Mouse (Mus musculus) adrenal gland, postnatal 14 days (tissue): ENCODE data around the gene Syn2. TPM values are rescaled to one million over a fixed set of nuclear protein-coding genes. Genes with fewer than 3 reads are reported as not detected.
A peak's percentile ranks its signal among the peaks of the same experiment; 100 is the strongest.

Source experiments
- DNase-seq: peaks from one replicate; pipeline ENCODE4 v3.0.0; 2021; ENCODE audit warnings: mixed read lengths
- total RNA-seq: library from RNA; stranded (reverse); gene quantifications from 2 replicates; pipeline ENCODE4 v1.2.3, GENCODE M21; 2021

Syn2 gene
- total RNA-seq, 1 experiment from 2014 or later, result 18.9 TPM

DNA sequence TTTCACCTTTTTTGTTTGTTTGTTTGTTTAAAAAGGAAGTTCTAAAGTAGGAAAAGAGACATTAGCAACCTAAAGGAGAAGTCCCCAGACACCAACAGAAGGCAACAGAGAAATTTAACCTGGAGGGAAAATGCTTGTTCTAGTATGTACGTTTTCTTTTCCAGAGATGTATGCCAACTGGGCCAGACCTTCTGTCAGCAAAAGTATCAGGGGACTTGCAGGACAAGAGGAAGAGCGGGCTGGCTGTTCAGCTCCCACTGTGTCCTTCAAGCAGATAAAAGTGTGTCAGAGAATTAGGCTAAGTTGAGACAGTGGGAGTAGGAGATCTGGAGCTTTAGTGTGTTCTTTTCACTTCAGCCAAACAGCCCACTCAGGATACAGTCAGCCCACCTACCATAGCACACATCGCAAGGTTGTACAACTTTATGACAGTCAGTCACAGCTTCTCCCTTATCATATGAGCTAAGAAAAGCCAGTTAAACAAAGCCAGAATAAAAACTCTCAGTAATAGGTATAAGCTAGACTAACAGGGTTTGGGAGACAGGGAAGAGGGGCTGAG, 110.9 kb downstream of the Syn2 start:
- no peak for DNase-seq

DNA sequence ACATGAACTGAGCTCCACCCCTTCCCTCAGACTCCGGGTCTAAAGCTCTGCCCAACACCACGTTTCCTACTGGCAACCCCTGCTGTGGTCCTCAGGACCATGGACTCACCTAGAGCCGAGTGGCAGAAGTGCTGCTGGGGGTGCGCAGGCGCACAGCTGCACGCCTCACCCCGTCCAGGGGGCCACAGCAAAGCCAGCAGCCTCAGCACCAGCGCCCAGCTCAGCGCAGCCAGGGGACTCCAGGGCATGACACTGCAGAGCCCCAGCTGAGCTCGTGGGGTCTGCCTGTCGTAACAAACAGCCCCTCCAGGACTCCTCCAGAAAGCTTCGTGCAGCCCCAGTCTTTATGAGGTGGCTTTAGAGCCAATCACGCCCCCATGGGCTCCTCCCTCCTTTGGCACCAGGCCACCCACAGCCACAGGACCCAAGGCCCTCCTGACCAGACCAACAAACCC, 116.9 kb downstream of the Syn2 start:
- DNase-seq, result peak; percentile 65

DNA sequence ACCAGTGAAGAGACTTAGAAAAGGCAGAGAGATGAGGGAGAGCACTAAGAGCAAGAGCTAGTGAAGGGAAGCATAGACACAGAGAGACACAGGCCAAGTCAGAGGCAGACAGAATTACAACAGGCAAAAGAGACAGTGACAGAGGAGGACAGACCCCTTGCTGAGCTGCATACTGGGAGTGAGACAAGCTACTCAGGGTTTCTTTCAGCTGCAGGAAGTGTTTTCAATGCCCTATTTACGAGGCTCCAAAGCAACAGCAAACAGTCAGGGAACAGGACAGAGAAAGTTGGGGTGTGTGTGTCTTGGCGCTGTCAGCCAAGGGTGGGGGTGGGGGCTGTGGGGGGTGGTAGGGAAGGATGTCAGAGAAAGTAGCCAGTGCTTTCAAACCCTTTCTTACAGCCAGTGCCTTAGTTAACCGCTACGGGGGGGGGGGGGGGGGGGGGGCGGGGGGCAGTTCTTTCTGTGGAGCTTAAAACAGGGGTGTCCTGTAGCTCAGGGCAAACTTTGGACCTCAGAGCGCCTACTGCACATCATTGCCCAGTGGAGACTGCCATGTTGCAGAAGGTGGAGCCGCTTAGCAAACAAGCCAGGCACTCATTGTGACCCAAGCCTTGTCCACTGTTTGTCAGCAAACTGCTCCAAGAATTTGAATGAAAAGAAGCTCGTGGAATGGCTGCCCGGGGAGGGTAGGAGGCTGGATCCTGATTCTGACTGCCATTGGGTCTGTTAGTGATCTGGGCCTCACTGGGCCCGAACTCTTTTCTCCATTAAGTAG, 117.6 kb downstream of the Syn2 start, which contains the start of gene Timp4:
TSS of gene Timp4 (minus strand) at position 107 of the 775 bp plus-strand sequence.
- no peak for DNase-seq

DNA sequence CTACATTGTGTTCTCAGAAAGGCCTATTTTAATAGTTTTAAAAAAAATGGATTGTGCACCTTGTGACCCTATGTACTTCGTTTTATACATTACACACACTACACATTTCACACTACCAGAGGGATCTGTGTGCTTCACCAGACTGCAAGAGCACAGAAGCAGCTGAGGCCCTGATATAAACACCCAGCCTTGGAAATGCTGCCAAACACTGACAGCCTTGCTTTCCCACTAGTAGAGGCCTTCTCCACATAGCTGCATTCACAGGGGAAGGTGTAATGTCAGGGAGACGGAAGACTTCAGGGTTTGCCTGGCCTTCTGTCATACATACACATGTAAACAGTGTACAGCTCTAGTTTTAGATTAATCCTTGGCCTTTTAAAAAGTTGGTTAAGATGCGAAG, 120.5 kb downstream of the Syn2 start:
- DNase-seq, result no peak

DNA sequence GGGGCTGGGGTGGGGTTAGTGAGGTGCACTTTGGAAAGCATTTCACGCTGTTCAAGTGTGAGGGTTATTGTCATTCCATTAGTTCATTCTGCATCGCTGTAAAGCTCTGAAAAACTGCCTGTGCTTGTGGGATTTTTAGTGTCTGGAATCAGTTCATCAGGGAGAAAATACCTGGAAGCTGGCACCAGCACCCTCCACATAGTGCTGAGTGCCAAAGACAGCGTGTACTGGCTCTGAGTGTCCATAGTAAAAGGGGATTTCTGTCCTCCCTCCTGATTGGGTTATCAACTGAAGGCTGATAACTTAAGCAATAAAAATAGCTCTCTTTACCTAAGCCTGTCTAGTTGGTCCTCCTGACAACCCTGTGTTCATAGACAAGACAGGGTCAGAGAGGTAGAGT, 125.8 kb downstream of the Syn2 start:
- no peak for DNase-seq

DNA sequence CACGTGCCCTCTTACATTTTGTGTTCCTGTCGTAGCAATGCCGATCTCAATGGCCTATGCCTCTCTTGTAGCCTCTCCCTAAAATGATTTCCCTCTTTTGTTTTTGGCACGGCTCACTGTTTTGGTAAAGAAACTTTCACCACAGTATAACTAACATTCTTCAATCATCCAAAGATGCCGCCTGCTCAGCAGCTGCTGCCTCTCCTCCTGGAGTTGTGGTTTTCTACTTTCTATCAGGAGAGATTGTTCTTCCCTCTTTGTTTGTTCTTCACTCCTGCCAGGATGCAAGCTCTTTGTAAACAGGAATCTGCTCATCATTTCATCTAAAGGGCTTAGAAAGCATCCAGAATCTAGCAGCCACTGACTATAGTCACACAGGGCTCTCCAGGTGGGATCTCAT, 132.1 kb downstream of the Syn2 start:
- DNase-seq, result no peak

DNA sequence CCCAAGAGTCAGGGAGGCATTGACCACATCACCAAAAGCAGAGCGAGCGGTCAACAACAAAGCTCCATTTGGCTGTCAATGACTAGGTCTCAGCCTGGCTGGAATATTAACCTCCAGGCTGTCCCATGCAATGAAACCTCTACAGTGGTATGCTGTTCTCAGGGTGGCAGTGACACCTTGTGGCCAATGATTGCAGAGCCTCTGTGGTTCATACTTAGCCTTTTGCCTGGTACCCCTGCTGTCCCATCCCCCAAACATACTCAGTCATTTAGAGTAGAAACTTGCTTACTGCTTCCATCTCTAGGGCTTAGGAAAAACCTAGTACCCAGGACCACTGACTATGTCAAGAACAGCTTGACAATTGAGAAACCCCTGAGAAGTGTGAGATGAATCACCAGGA, 133.2 kb downstream of the Syn2 start:
- DNase-seq, result peak; percentile 84

DNA sequence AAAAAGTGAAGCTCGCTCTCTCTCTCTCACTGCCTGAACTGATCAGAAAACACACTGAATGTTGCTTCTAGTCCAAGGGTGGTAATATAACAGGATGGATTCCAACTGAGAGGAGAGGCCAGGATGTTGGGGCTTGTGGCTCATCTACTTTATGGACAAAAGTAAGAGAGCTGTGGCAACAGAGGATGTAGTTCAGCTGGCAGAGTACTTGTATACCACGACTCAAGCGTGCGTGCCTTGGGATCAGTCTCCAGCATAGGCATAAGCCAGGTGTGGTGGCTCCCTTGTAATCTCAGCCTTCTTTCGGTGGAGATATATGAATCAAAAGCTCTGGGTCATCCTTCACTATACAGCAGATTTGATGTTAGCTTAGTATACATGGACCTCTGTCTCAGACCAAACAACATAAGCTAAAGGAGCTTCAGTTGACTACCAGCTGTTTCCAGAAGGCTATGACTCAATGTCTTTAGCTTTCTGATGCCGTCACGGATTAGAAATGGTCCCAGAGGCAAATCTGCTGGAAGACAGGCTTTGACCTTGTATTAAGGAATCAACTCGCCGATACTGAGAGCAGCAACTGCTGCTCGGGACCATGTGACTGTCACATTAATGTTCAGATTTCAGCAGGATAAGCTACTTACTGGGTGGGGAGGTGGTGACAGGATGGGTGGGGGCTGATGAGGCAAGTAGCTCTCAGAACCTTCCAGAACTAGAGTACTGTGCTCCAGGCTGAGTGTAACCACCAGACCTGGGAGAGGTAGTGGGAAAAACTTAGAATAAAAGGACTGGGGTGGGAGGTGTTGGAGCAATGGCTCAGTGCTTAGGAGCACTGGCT, 134.1 kb downstream of the Syn2 start:
- no peak for DNase-seq

DNA sequence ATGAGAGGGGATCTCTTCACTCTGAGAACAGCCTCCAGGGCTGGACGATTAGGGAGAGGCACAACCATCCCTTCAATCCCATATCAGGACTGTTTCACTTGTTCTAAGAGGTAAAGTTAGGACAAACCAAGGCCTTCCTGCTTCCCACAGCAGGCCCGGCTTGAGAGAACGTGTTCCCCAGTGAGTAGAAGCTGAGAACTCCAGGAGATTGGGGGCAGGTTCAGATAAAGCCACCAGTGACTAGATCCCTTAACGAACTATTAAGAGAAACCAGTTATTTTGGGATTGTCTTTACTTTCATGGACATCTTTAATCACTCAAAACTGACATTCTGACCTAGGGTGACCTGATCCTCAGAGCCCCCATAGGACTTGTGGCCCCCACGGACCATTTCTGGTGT, 134.9 kb downstream of the Syn2 start:
- DNase-seq, result no peak

DNA sequence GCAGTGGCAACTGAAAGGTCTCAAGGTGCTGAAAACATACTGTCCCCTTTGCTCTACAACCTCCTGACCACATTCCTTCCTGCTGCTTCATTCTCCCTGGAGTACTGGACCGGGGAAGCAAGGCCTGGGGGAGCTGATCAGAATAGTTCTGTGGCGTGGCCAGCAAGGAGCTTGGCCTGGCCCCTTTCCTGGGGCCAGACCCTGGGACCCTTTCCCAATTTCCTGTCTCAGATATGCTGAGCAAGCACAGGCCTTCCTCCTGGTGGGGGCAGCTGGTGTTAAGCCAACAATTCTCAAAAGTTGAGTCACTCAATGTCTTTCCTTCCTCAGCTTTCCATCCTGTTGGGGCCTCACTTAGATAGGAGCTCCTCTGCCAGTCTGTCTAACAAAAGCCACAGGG, 135.4 kb downstream of the Syn2 start:
- DNase-seq, result no peak

DNA sequence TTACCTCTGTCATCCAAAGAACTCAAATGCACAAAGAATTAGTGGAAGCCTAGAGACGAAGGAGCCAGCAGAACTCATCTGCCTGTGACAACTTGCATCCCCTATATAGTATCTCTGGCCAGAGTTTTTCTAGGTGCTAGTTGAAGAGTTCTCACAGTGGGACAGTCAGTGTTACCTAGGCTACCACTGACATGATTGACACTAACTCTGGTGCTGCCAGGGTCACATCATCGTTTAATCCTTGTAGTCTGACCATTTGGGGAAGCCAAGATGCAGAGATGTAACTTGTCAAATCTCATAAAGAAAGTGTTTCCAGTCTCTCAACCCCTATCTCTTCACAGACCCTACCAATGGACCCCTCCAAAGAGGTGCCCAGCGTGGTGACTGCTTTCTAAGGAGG, 136.6 kb downstream of the Syn2 start:
- no peak for DNase-seq

DNA sequence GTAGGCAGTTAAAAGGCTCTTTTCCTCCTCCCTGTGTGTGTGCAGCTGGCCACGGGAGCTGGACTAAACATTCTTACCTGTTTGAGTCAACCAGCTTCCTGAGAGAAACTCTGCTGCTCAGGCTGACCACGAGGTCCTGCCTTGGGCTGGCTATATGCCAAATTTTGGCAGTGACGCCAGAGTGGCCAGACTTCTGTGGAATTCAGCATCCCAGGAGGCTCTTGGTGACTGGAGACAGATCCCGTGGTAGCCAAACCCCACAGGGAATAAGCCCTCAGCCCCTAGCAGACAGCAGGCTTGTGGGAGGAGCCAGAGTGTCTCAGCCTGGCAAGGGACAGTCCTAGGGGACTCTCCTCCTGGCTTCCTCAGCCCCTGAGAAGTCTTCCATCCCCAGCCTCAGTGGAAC, 137.2 kb downstream of the Syn2 start:
- peak; percentile 82 for DNase-seq

DNA sequence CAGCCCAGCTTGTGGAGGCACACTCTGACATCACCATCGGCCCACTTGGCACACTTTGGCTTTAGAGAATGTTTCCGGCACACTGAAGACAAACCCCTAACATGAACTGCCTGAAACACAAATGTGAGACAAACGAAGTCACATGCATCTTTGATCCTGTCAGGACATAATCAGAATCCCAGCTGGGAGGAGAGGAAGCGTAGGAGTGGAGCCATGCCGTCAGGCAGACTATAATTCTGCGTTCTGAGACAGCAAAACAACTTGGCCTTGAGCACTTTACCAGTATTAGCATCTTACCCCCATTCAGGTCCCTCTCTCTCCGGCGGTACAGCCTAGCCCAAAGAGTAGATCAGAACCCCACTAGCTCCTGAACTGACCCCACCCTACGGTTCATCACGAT, 138.6 kb downstream of the Syn2 start:
- no peak for DNase-seq

DNA sequence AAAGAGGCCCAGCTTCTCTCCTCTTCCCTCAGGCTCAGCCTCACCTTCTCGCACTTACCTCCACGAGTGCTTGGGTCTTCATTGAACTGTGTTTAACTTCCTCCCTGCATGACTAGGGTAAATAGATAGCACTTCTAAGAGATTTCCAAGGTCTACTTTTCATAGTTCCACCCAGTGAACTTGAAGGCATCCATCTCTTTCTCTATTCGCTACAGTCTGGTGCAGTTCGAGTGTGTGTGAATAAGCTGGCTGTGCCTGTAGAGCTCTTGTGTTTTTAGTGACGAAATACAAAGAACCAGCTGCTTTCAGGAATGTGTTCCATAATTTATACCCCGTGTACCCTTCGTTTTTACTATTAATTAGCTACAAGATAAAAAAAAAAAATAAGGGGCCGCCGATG, 140.0 kb downstream of the Syn2 start:
- DNase-seq, result no peak

DNA sequence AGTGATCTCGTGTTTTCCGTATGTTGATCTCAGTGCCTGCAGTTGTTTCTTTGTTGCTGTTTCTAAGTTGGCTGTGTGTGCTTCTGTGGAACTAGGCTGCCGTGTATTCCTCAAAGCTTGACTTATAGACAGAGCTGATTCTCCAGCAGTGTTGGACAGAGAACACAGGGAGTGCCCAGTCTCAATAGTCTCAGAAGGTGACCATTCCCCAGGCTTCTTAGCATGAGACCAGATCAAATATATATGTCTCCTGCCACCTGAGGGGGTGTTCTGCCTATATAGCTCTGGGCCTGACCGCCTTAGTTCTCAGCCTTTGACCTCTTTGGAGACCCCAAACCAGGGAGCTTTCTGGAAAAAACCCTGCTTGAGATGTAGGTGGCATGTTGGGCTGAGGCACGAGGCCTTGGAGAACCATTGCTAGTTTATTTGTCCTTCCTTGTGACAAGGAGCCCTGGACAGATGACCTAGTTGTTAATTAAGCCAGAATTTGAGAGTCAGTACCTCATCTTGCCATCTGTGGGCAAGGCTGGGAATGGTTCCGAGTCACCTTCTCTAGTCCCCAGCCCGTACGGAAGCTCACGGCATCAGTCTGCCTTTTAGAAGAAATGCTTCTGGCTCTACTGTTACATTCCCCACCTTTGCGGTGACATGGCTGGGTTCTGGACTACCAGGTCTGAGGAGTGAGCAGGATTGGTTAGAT, 140.6 kb downstream of the Syn2 start:
- no peak for DNase-seq

DNA sequence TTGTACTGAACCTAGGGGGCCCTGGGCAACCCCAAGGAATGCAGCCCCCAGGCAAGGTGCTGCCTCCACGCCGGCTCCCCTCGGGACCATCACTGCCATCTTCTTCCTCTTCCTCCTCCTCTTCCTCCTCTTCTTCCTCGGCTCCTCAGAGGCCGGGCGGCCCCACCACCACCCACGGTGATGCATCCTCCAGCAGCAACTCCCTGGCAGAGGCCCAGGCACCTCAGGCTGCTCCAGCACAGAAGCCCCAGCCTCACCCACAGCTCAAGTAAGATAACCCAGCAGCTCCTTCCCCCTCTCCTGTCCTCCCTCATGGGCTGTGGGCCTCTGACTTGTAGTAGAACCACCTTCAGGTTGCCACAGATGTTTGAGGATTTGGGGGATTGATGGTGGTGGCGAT, 143.4 kb downstream of the Syn2 start:
- no peak for DNase-seq

DNA sequence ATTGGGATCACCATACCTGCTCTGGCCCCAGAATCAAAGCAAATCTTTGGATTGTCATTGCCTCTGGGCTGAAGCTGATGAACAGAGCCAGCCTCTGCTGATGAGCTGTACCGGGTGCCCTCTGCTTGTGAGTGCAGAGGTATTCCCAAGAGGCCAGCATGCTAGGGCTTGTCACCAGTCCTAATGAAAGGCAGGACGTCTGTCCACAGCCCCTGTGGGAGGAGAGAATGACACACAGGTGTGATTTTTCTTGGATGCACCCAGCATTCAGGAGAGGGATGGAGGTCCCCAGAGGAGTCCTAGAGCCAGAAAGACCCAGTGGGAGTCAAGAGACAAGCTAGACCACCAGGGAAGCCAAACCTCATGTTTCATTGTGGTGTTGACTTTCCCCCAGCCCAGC, 144.9 kb downstream of the Syn2 start:
- no peak for DNase-seq

DNA sequence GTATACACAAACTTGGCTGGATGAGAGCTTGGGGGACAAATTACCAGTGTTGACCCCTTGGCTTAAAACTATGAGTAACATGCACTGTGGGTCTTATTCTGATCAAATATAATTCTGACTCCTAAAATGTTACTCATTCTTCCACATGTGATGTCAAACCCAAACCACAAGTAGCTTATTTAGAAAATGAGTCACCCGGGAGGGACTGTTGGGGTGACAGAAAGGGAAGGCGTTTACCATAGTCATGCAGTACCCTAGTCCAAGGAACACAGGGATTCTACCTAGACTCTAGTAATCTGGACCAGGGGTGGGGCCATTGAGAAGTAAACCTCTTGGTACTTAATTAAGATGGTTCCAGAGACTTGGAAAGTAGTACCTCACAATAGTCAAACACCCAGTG, 149.5 kb downstream of the Syn2 start:
- DNase-seq, result no peak

DNA sequence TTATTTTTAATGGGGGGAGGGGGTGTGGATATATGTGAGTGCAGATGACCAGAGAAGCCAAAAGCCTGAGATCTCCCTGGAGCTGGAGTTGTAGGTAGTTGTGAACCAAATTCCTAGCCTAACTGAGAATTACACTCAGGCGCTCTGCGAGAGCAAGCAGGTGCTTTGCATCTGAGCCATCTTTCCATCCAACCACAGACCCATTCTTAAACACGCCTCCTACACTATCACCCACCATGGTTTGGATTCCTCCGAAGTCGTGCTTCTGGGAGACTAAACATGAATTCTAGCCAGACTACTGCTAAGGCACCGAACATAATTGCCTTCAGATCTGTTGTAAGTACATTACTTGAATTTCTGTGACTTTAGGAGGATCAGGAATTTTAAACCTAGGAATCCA, 151.7 kb downstream of the Syn2 start:
- DNase-seq, result no peak

DNA sequence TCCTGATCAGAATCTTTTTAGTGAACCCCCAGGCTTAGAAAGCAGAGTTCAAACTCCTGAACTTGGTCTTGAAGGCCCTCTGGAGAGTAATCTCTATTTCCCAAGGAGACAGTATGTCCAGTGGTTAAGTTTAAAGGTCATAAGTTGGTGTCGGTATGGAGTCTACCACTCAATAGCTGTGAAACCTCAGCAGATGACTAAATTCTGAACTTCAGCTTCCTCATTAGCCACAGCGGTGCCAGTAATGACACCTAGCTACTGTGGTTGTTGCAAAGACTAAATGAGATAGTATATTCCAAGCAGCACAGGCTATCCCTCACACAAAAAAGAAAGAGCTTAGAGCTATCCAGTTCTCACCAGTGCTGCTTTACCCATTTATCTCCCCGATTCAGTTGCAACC, 153.5 kb downstream of the Syn2 start:
- no peak for DNase-seq

DNA sequence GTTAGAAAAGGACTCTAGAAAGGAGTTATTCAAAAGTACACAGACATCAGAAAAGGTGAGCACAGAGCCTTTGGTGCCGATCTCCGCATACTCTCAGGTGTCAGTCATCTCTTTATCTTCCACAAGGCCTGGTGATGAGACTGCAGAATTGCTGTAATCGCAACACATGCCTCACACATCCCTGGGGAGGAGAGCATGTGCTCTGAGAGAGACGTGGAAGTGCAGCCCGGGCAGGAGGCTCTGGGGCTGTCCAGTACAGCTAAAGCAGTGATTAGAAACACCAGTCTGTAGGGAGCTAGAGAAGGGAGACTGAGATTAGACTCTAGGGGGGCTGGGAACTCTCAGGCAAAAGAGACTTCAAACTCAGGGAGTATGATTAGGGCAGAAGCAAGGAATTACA, 155.9 kb downstream of the Syn2 start:
- no peak for DNase-seq

DNA sequence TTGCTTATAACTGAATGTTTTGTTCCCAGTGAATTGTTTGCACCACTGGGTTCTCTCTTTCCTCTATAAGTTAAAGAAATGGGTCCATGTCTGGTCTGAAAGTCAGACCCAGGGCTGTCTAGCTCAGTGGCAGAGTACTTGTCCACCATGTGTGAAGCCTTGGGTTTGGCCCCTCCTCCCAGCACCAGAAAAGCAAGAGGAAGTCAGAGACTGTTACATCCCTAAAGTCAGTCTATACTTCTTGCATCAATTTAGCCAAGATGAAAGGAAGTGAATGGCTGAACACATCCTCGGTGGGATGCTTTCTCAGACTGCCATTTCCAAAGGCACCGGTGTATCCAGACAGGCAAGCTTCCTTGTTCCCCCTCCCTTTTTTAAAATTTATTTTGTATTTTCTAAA, 156.4 kb downstream of the Syn2 start:
- no peak for DNase-seq

DNA sequence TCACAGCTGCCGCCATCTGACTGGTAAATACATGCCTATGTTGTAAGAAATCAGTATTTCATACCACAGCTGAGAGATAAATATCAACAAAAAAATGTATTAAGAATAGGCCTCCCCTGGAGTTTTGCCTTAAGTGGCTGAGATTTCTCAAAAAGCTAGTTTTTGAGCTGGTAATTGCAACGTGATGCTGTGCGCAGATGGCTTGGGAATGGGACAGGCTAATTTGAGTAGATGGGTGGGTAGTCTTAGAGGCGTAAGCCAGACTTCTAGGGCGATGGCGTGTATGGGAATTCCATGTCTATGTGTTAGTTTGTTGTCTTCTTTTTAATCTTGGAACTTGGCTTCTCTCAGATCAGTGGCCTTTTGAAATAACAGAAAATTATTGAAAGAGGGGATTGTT, 157.1 kb downstream of the Syn2 start:
- DNase-seq, result no peak
